Mouse (Mus musculus): ENCODE measurements around the gene Ttc6. TPM values are rescaled to one million over a fixed set of nuclear protein-coding genes. Genes with fewer than 3 reads are reported as not detected.
A peak's percentile ranks its signal among the peaks of the same experiment; 100 is the strongest.

Gene Ttc6
- polyA plus RNA-seq, 1 experiment from 2014 or later = 0.09 TPM

- 75% methylated on average over 5 of the region's 5 CpGs for WGBS
- Histone ChIP-seq H3K4me1 (ENCODE audit: control insufficient read depth, insufficient read depth, low read length) (0 out of 2 replicates have a peak, but pooled peaks cover 3% of the 10 kb centered on the region), H3K9ac (ENCODE audit: low read length) (no peak overlapping the region), H3K4me2 (ENCODE audit: low read depth, low read length) (no peak overlapping the region), H3K4me3 (ENCODE audit: low read length) (no peak overlapping the region), H3K36me3 (ENCODE audit: control insufficient read depth, insufficient read depth) (no peaks in the 10 kb centered on the region), H3K27me3 (ENCODE audit: control insufficient read depth, insufficient read depth, low read length) (no peaks in the 10 kb centered on the region), H3K9me3 (replicated peaks; ENCODE audit: control insufficient read depth, low read length) (no peaks in the 10 kb centered on the region), H3K27ac (ENCODE audit: low read length) (no peak overlapping the region)
- no peak for ATAC-seq (replicated peaks; ENCODE audit: extremely low read depth, insufficient read depth, low FRiP score)
Measured at GRCm38 (mm10) chr12:57622030-57622429, 58.1 kb downstream of the Ttc6 start.

GRCm38 (mm10) chr12:57623264-57623663, 59.4 kb downstream of the Ttc6 start:
- no peak overlapping the region for H3K9ac ChIP-seq (ENCODE audit: low read length)
- H3K9me3 ChIP-seq (replicated peaks; ENCODE audit: control insufficient read depth, low read length) = no peaks in the 10 kb centered on the region
- no peak overlapping the region for H3K27ac ChIP-seq (ENCODE audit: low read length)
- H3K27me3 ChIP-seq (ENCODE audit: control insufficient read depth, insufficient read depth, low read length) = no peaks in the 10 kb centered on the region
- H3K36me3 ChIP-seq (ENCODE audit: control insufficient read depth, insufficient read depth) = no peaks in the 10 kb centered on the region
- 0 out of 2 replicates have a peak, but pooled peaks cover 3% of the 10 kb centered on the region for H3K4me1 ChIP-seq (ENCODE audit: control insufficient read depth, insufficient read depth, low read length)
- H3K4me3 ChIP-seq (ENCODE audit: low read length) = peak overlapping the region; percentile 17; the same call in 1 of the 2 replicates
- 15% methylated on average over 7 of the region's 7 CpGs for WGBS
- ATAC-seq (replicated peaks; ENCODE audit: extremely low read depth, insufficient read depth, low FRiP score) = no peak
- peak overlapping the region; percentile 44; the same call in 1 of the 2 replicates for H3K4me2 ChIP-seq (ENCODE audit: low read depth, low read length)

- 15% methylated on average over 4 of the region's 4 CpGs for WGBS
- H3K4me2 ChIP-seq (ENCODE audit: low read depth, low read length) = no peak overlapping the region
- H3K27ac ChIP-seq (ENCODE audit: low read length) = no peak overlapping the region
- no peaks in the 10 kb centered on the region for H3K9me3 ChIP-seq (replicated peaks; ENCODE audit: control insufficient read depth, low read length)
- H3K4me1 ChIP-seq (ENCODE audit: control insufficient read depth, insufficient read depth, low read length) = 0 out of 2 replicates have a peak, but pooled peaks cover 3% of the 10 kb centered on the region
- no peak for ATAC-seq (replicated peaks; ENCODE audit: extremely low read depth, insufficient read depth, low FRiP score)
- H3K9ac ChIP-seq (ENCODE audit: low read length) = no peak overlapping the region
- no peaks in the 10 kb centered on the region for H3K36me3 ChIP-seq (ENCODE audit: control insufficient read depth, insufficient read depth)
- no peaks in the 10 kb centered on the region for H3K27me3 ChIP-seq (ENCODE audit: control insufficient read depth, insufficient read depth, low read length)
- H3K4me3 ChIP-seq (ENCODE audit: low read length) = no peak overlapping the region
Measured at GRCm38 (mm10) chr12:57624011-57624608, 60.2 kb downstream of the Ttc6 start.

- H3K4me1 ChIP-seq (ENCODE audit: control insufficient read depth, insufficient read depth, low read length) = no peaks in the 10 kb centered on the region
- H3K9me3 ChIP-seq (replicated peaks; ENCODE audit: control insufficient read depth, low read length) = no peaks in the 10 kb centered on the region
- no peak overlapping the region for H3K4me2 ChIP-seq (ENCODE audit: low read depth, low read length)
- H3K4me3 ChIP-seq (ENCODE audit: low read length) = no peak overlapping the region
- H3K27ac ChIP-seq (ENCODE audit: low read length) = no peak overlapping the region
- no peak overlapping the region for H3K9ac ChIP-seq (ENCODE audit: low read length)
- no peaks in the 10 kb centered on the region for H3K27me3 ChIP-seq (ENCODE audit: control insufficient read depth, insufficient read depth, low read length)
- no peaks in the 10 kb centered on the region for H3K36me3 ChIP-seq (ENCODE audit: control insufficient read depth, insufficient read depth)
- no peak for ATAC-seq (replicated peaks; ENCODE audit: extremely low read depth, insufficient read depth, low FRiP score)
- 68% methylated on average over 4 of the region's 4 CpGs for WGBS
Measured at GRCm38 (mm10) chr12:57650011-57650410, 86.1 kb downstream of the Ttc6 start.

GRCm38 (mm10) chr12:57650677-57651076, 86.8 kb downstream of the Ttc6 start:
- Histone ChIP-seq H3K9ac (ENCODE audit: low read length) (no peak overlapping the region), H3K27me3 (ENCODE audit: control insufficient read depth, insufficient read depth, low read length) (no peaks in the 10 kb centered on the region), H3K36me3 (ENCODE audit: control insufficient read depth, insufficient read depth) (no peaks in the 10 kb centered on the region), H3K4me3 (ENCODE audit: low read length) (no peak overlapping the region), H3K4me1 (ENCODE audit: control insufficient read depth, insufficient read depth, low read length) (no peaks in the 10 kb centered on the region), H3K4me2 (ENCODE audit: low read depth, low read length) (no peak overlapping the region), H3K9me3 (replicated peaks; ENCODE audit: control insufficient read depth, low read length) (no peaks in the 10 kb centered on the region), H3K27ac (ENCODE audit: low read length) (no peak overlapping the region)
- no peak for ATAC-seq (replicated peaks; ENCODE audit: extremely low read depth, insufficient read depth, low FRiP score)
- WGBS = 69% methylated on average over 8 of the region's 8 CpGs

- Histone ChIP-seq H3K9me3 (replicated peaks; ENCODE audit: control insufficient read depth, low read length) (no peaks in the 10 kb centered on the region), H3K27ac (ENCODE audit: low read length) (no peak overlapping the region), H3K4me1 (ENCODE audit: control insufficient read depth, insufficient read depth, low read length) (peaks cover 2% of the 10 kb centered on the region; the same call in 1 of the 2 replicates), H3K4me2 (ENCODE audit: low read depth, low read length) (no peak overlapping the region), H3K4me3 (ENCODE audit: low read length) (no peak overlapping the region), H3K36me3 (ENCODE audit: control insufficient read depth, insufficient read depth) (no peaks in the 10 kb centered on the region), H3K9ac (ENCODE audit: low read length) (no peak overlapping the region), H3K27me3 (ENCODE audit: control insufficient read depth, insufficient read depth, low read length) (no peaks in the 10 kb centered on the region)
- WGBS = 75% methylated on average over 10 of the region's 10 CpGs
- no peak for ATAC-seq (replicated peaks; ENCODE audit: extremely low read depth, insufficient read depth, low FRiP score)
Measured at GRCm38 (mm10) chr12:57662986-57663674, 99.2 kb downstream of the Ttc6 start.

- H3K4me3 ChIP-seq (ENCODE audit: low read length) = no peak overlapping the region
- H3K27me3 ChIP-seq (ENCODE audit: control insufficient read depth, insufficient read depth, low read length) = no peaks in the 10 kb centered on the region
- no peak for ATAC-seq (replicated peaks; ENCODE audit: extremely low read depth, insufficient read depth, low FRiP score)
- no peak overlapping the region for H3K4me2 ChIP-seq (ENCODE audit: low read depth, low read length)
- H3K27ac ChIP-seq (ENCODE audit: low read length) = no peak overlapping the region
- 50% methylated on average over 2 of the region's 2 CpGs for WGBS
- no peaks in the 10 kb centered on the region for H3K4me1 ChIP-seq (ENCODE audit: control insufficient read depth, insufficient read depth, low read length)
- H3K36me3 ChIP-seq (ENCODE audit: control insufficient read depth, insufficient read depth) = no peaks in the 10 kb centered on the region
- no peak overlapping the region for H3K9ac ChIP-seq (ENCODE audit: low read length)
- no peaks in the 10 kb centered on the region for H3K9me3 ChIP-seq (replicated peaks; ENCODE audit: control insufficient read depth, low read length)
Measured at GRCm38 (mm10) chr12:57672414-57672813, 108.5 kb downstream of the Ttc6 start.

GRCm38 (mm10) chr12:57684967-57685423, 121.1 kb downstream of the Ttc6 start:
- no peak overlapping the region for H3K9ac ChIP-seq (ENCODE audit: low read length)
- H3K36me3 ChIP-seq (ENCODE audit: control insufficient read depth, insufficient read depth) = no peaks in the 10 kb centered on the region
- peak; percentile 28; the same call in 1 of the 2 replicates for ATAC-seq (replicated peaks; ENCODE audit: extremely low read depth, insufficient read depth, low FRiP score)
- peaks cover 3% of the 10 kb centered on the region; the same call in 1 of the 2 replicates for H3K4me1 ChIP-seq (ENCODE audit: control insufficient read depth, insufficient read depth, low read length)
- H3K27me3 ChIP-seq (ENCODE audit: control insufficient read depth, insufficient read depth, low read length) = no peaks in the 10 kb centered on the region
- no peak overlapping the region for H3K4me3 ChIP-seq (ENCODE audit: low read length)
- peak overlapping the region; percentile 15; the same call in 1 of the 2 replicates for H3K4me2 ChIP-seq (ENCODE audit: low read depth, low read length)
- H3K9me3 ChIP-seq (replicated peaks; ENCODE audit: control insufficient read depth, low read length) = no peaks in the 10 kb centered on the region
- no peak overlapping the region for H3K27ac ChIP-seq (ENCODE audit: low read length)
- WGBS = 33% methylated on average over 9 of the region's 9 CpGs

GRCm38 (mm10) chr12:57709966-57710365, 146.1 kb downstream of the Ttc6 start:
- no peak overlapping the region for H3K27ac ChIP-seq (ENCODE audit: low read length)
- H3K27me3 ChIP-seq (ENCODE audit: control insufficient read depth, insufficient read depth, low read length) = no peaks in the 10 kb centered on the region
- no peaks in the 10 kb centered on the region for H3K36me3 ChIP-seq (ENCODE audit: control insufficient read depth, insufficient read depth)
- no peaks in the 10 kb centered on the region for H3K4me1 ChIP-seq (ENCODE audit: control insufficient read depth, insufficient read depth, low read length)
- H3K9ac ChIP-seq (ENCODE audit: low read length) = no peak overlapping the region
- 93% methylated on average over 1 of the region's 1 CpGs for WGBS
- no peak overlapping the region for H3K4me3 ChIP-seq (ENCODE audit: low read length)
- no peak overlapping the region for H3K4me2 ChIP-seq (ENCODE audit: low read depth, low read length)
- no peaks in the 10 kb centered on the region for H3K9me3 ChIP-seq (replicated peaks; ENCODE audit: control insufficient read depth, low read length)
- no peak for ATAC-seq (replicated peaks; ENCODE audit: extremely low read depth, insufficient read depth, low FRiP score)

All from heart, embryonic 16.5 days (tissue).